Mouse (Mus musculus) thymus, adult 2 months (tissue): ENCODE data around the gene Mamdc2. TPM values are rescaled to one million over a fixed set of nuclear protein-coding genes. Genes with fewer than 3 reads are reported as not detected.
"Not testable (repeated sequence)": the region's sequence is repeated elsewhere in the genome, so short reads cannot be mapped to it uniquely, and the experiment has no call there.

Experiments
- DNase-seq: peaks from one replicate; pipeline ENCODE4 v3.0.0; 2021
- H3K27ac ChIP-seq: fragments of 200-500 bp; 2 replicates; pipeline ENCODE4 v1.5.1; 2012; ENCODE audit warnings: low read length, control low read depth; ENCODE audit not compliant: control insufficient read depth, insufficient read depth
- H3K27me3 ChIP-seq: fragments of 200-500 bp; 2 replicates; pipeline ENCODE4 v1.6.1; 2012; ENCODE audit warnings: mild to moderate bottlenecking, low read length, moderate library complexity, mixed read lengths; ENCODE audit not compliant: control insufficient read depth, insufficient read depth
- H3K36me3 ChIP-seq: fragments of 200-500 bp; 2 replicates; pipeline ENCODE4 v1.6.1; 2012; ENCODE audit warnings: mild to moderate bottlenecking, low read length, moderate library complexity; ENCODE audit not compliant: control insufficient read depth, insufficient read depth
- H3K4me1 ChIP-seq: fragments of 200-500 bp; replicated peaks from 2 replicates; pipeline ENCODE4 v1.6.1; 2012; ENCODE audit warnings: low read length; ENCODE audit not compliant: control insufficient read depth, insufficient read depth
- H3K4me3 ChIP-seq: fragments of 200-500 bp; 2 replicates; pipeline ENCODE4 v1.5.1; 2012; ENCODE audit warnings: mild to moderate bottlenecking, low read length, control low read depth, moderate library complexity; ENCODE audit not compliant: control insufficient read depth, insufficient read depth
- CTCF ChIP-seq: fragments of 200-500 bp; IDR thresholded peaks from 2 replicates; pipeline ENCODE4 v1.5.1; 2012; ENCODE audit warnings: mild to moderate bottlenecking, control low read depth, low read length, moderate library complexity, borderline replicate concordance; ENCODE audit not compliant: control insufficient read depth, poor library complexity, insufficient read depth; ENCODE audit errors: extremely low read depth
- POLR2A ChIP-seq: fragments of 200-500 bp; IDR thresholded peaks from 2 replicates; pipeline ENCODE4 v1.6.1; 2012; ENCODE audit warnings: mild to moderate bottlenecking, low read length, control low read depth, moderate library complexity; ENCODE audit not compliant: control insufficient read depth, poor library complexity, insufficient read depth; ENCODE audit errors: extremely low read depth
- WGBS: fragments of 180-500 bp; shearing (Covaris S2); methylation state at CpG from one replicate; pipeline ENCODE4 v1.1.7; 2018; 5-methylcytosine and 5-hydroxymethylcytosine counted together
- polyA plus RNA-seq: library from polyadenylated mRNA; depleted of rRNA; stranded (reverse); fragments of >200 nt; gene quantifications from 2 replicates; pipeline ENCODE4 v1.2.3, GENCODE M21; 2012

Mamdc2 gene
- polyA plus RNA-seq, 1 experiment, result 0.32 TPM

GRCm38 (mm10) chr19:23487421-23487820 lies 39.2 kb upstream of the Mamdc2 start:
- no peak overlapping the region for H3K27ac ChIP-seq
- TF ChIP-seq POLR2A, result no peak
- no peak for DNase-seq
- H3K27me3 ChIP-seq, result no peaks in the 10 kb centered on the region
- no peaks in the 10 kb centered on the region for H3K36me3 ChIP-seq
- WGBS, result 97% methylated on average over 1 of the region's 1 CpGs
- H3K4me3 ChIP-seq, result no peak overlapping the region
- no peaks in the 10 kb centered on the region for H3K4me1 ChIP-seq

GRCm38 (mm10) chr19:23486631-23487270 lies 38.5 kb upstream of the Mamdc2 start:
- H3K27me3 ChIP-seq, result no peaks in the 10 kb centered on the region
- H3K27ac ChIP-seq, result no peak overlapping the region
- H3K4me1 ChIP-seq, result no peaks in the 10 kb centered on the region
- no peak overlapping the region for H3K4me3 ChIP-seq
- WGBS, result 91% methylated on average over 6 of the region's 6 CpGs
- TF ChIP-seq POLR2A (no peak), CTCF (no peak)
- H3K36me3 ChIP-seq, result no peaks in the 10 kb centered on the region
- DNase-seq, result no peak

DNA sequence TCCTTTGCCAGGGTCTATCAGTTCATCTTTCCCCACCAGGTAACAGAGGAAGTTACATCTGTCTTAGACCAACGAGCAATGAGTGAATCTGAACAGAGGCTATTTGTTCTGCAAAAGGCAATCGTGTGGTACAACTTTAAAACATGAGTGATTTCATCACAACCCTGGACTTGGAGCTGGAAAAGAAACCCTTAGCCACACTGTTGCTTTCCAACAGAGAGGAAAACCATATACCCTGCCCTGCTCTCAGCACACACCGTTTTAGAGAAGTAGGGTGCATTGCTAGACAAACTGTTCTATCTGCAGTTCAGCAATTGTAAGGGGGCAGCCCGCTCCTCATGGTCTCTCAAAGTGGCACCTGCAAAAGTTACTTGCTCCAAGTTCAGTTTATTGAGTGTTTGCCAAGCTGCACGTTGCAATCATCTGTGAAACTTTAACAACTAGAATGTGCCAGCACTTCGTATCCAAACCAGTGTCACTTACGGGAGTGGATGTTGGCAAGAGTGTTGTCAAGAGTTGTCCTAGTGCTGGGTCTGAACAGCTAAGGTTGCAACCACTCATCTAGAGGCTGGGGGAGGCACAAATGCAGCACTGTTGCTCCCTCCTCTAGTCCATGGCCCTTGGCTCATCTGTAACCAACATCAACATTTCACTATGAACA lies 37.8 kb upstream of the Mamdc2 start:
- DNase-seq, result no peak
- H3K36me3 ChIP-seq, result no peaks in the 10 kb centered on the region
- no peak overlapping the region for H3K27ac ChIP-seq
- TF ChIP-seq POLR2A, result no peak
- no peak for TF ChIP-seq CTCF
- H3K27me3 ChIP-seq, result no peaks in the 10 kb centered on the region
- WGBS, result 70% methylated on average over 7 of the region's 7 CpGs
- no peak overlapping the region for H3K4me3 ChIP-seq
- no peaks in the 10 kb centered on the region for H3K4me1 ChIP-seq

DNA sequence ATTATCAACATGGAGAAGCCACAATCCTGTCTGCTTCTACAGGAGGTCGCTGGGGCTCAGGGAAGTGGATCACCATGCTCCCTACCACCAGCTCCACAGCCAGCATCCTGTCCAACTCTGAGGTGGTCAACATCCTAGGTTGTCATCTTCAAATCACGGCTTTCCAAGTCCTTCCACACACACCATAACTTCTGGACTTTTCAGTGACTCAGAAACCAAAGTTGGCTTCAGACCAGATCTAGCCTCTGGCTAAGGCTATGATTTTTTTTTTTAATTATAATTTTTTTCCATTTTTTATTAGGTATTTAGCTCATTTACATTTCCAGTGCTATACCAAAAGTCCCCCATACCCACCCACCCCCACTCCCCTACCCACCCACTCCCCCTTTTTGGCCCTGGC lies 34.3 kb upstream of the Mamdc2 start:
- H3K36me3 ChIP-seq, DNase-seq, H3K27me3 ChIP-seq, H3K4me1 ChIP-seq, H3K27ac ChIP-seq, H3K4me3 ChIP-seq: not testable (repeated sequence)
- 88% methylated on average over 2 of the region's 2 CpGs for WGBS

GRCm38 (mm10) chr19:23479597-23479967 lies 31.3 kb upstream of the Mamdc2 start:
- DNase-seq, result no peak
- TF ChIP-seq POLR2A, result no peak
- TF ChIP-seq CTCF, result no peak
- Histone ChIP-seq H3K27me3 (no peaks in the 10 kb centered on the region), H3K27ac (no peak overlapping the region), H3K4me3 (no peak overlapping the region), H3K36me3 (no peaks in the 10 kb centered on the region), H3K4me1 (no peaks in the 10 kb centered on the region)

DNA sequence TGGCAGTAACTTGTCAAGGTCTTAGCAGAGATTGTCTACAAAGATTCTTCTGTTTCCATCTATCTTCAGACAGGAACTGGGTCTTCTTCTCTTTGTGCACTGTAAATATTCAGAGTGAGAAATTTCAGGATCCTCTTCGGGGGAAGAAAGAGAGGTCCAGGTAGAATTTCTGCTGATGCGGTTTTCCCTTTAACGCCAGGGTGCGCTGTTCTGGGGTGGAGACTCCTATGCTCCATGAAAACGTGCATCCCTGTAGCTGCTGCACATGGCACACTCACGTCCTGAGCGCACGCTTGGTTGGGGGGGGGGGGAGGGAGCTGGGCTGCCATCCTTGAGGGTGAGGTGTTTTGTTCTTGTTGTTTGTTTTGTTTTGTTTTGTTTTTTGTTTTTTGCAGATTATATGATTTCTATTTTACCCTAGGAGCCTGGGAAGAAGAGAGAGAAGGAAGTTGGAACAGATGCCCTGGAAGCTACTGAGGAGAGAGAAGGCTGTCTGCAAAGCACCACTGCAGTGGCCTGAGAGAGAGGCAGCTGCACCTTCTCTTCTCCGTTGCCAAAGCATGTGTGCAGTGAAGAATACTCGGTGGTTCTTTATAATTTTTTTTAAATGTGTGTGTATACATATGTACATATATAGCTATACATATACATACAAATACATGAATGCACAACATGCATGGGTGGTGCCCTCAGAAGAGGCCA lies 30.8 kb upstream of the Mamdc2 start:
- H3K4me3 ChIP-seq, result no peak overlapping the region
- no peaks in the 10 kb centered on the region for H3K4me1 ChIP-seq
- WGBS, result 40% methylated on average over 10 of the region's 10 CpGs
- H3K27me3 ChIP-seq, result no peaks in the 10 kb centered on the region
- H3K27ac ChIP-seq, result no peak overlapping the region
- DNase-seq, result peak; percentile 10
- H3K36me3 ChIP-seq, result no peaks in the 10 kb centered on the region
- TF ChIP-seq CTCF, result no peak

- Histone ChIP-seq H3K4me1 (no peaks in the 10 kb centered on the region), H3K36me3 (no peaks in the 10 kb centered on the region), H3K27ac (no peak overlapping the region), H3K27me3 (no peaks in the 10 kb centered on the region), H3K4me3 (no peak overlapping the region)
- no peak for TF ChIP-seq POLR2A
- TF ChIP-seq CTCF, result no peak
- 82% methylated on average over 6 of the region's 6 CpGs for WGBS
- no peak for DNase-seq
Observed at GRCm38 (mm10) chr19:23477826-23478225, 29.6 kb upstream of the Mamdc2 start.
